42 mouse cellular contexts compared by ENCODE assay signal in the genomic region with DNA sequence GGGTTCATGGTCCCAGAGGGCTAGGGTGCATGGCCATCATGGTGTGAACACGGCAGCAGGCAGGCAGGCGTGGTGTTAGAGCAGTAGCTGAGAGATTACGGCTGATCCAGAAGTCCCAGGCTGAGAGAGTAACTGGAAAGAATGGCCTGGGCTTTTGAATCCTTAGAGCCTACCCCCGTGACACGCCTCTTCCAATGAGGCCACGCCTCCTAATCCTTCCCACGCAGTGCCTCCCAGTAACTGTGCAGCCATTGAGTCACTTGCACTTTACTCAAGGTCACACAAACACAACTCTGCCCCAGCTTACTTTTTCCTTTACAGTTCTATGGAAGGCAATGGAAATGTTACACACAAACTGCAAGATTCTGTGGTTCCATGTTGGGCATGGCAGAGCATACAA. TPM values are rescaled to one million over a fixed set of nuclear protein-coding genes. Genes with fewer than 3 reads are reported as not detected.
"Had no signal": no experiment of that assay in that cellular context is flagged by ENCODE, and none has a peak within 500 bp of the region (broad histone marks: within the 10 kb centered on the region; RNA-seq: fewer than 3 reads in every experiment).

No protein-coding gene starts in this region.

- ATAC-seq: hindbrain, embryonic 16.5 days; hindbrain, postnatal 0 days; inflammation-experienced regulatory T-cells, adult 6 months; intestine, embryonic 15.5 days; intestine, embryonic 16.5 days; intestine, postnatal 0 days had no signal

- H3K27me3 ChIP-seq: heart, embryonic 13.5 days; heart, embryonic 15.5 days; hindbrain, embryonic 12.5 days; hindbrain, embryonic 13.5 days; hindbrain, embryonic 15.5 days; intestine, embryonic 15.5 days; kidney, embryonic 15.5 days had no signal

- DNase-seq: heart, postnatal 10 days; heart, postnatal 14 days; heart, postnatal 36 days; heart, postnatal 4 days; kidney, adult 11 months; kidney, adult 18-20 months; kidney, adult 2 months; kidney, adult 8-10 months; kidney, adult 9 months; kidney, postnatal 10 days; kidney, postnatal 14 days; kidney, postnatal 25 days; kidney, postnatal 36 days; kidney, postnatal 4 days; layer of hippocampus, adult 9-11 months; layer of hippocampus, postnatal 36 days had no signal

- H3K27ac ChIP-seq: heart, embryonic 13.5 days; heart, embryonic 15.5 days; hindbrain, embryonic 10.5 days; hindbrain, embryonic 12.5 days; hindbrain, embryonic 13.5 days; hindbrain, embryonic 14.5 days; hindbrain, embryonic 15.5 days; hindbrain, postnatal 0 days; intestine, embryonic 15.5 days; kidney, embryonic 15.5 days; kidney, postnatal 0 days; layer of hippocampus, adult 2 months; left cerebral cortex, adult 2 months had no signal

- H3K9me3 ChIP-seq: heart, embryonic 15.5 days; hindbrain, embryonic 12.5 days; hindbrain, embryonic 13.5 days; hindbrain, embryonic 15.5 days; intestine, embryonic 15.5 days had no signal

- H3K36me3 ChIP-seq: heart, embryonic 13.5 days; heart, embryonic 15.5 days; hindbrain, embryonic 10.5 days; hindbrain, embryonic 12.5 days; hindbrain, embryonic 13.5 days; hindbrain, embryonic 15.5 days; intestine, embryonic 15.5 days; kidney, embryonic 15.5 days had no signal

- H3K4me3 ChIP-seq: heart, embryonic 13.5 days; heart, embryonic 15.5 days; hindbrain, embryonic 10.5 days; hindbrain, embryonic 12.5 days; hindbrain, embryonic 13.5 days; hindbrain, embryonic 15.5 days; intestine, embryonic 15.5 days; kidney, embryonic 15.5 days; layer of hippocampus, adult 2 months; left cerebral cortex, adult 2 months had no signal

- H3K9ac ChIP-seq: heart, embryonic 13.5 days; heart, embryonic 15.5 days; hindbrain, embryonic 12.5 days; hindbrain, embryonic 13.5 days; hindbrain, embryonic 14.5 days; hindbrain, embryonic 15.5 days; intestine, embryonic 15.5 days; kidney, embryonic 15.5 days had no signal

- H3K4me2 ChIP-seq: heart, embryonic 11.5 days; heart, embryonic 13.5 days; heart, embryonic 15.5 days; hindbrain, embryonic 12.5 days; hindbrain, embryonic 13.5 days; hindbrain, embryonic 14.5 days; hindbrain, embryonic 15.5 days; intestine, embryonic 15.5 days; kidney, embryonic 15.5 days had no signal

- H3K4me1 ChIP-seq: heart, embryonic 13.5 days; heart, embryonic 15.5 days; hindbrain, embryonic 10.5 days; hindbrain, embryonic 12.5 days; hindbrain, embryonic 13.5 days; hindbrain, embryonic 15.5 days; intestine, embryonic 15.5 days had no signal

RNA-seq across cellular contexts. Expression of a gene that starts 19.7 kb away (rescaled TPM):
- polyA plus RNA-seq: heart, embryonic 11.5 days; heart, embryonic 13.5 days; heart, embryonic 14.5 days; heart, embryonic 15.5 days; heart, embryonic 16.5 days; heart, postnatal 0 days; hindbrain, embryonic 10.5 days; hindbrain, embryonic 11.5 days; hindbrain, embryonic 12.5 days; hindbrain, embryonic 13.5 days; hindbrain, embryonic 14.5 days; hindbrain, embryonic 15.5 days; hindbrain, embryonic 16.5 days; hindbrain, postnatal 0 days; inflammation-experienced regulatory T-cells, adult 6 months; intestine, embryonic 14.5 days; intestine, embryonic 15.5 days; intestine, embryonic 16.5 days; intestine, postnatal 0 days; kidney, adult 2 months; kidney, embryonic 14.5 days; kidney, embryonic 15.5 days; kidney, embryonic 16.5 days; kidney, postnatal 0 days; large intestine, adult 2 months had no signal
